In genomic region chr16:20425855-20426598, GRCm38 (mm10) we compare ENCODE assay signal across 8 mouse cellular contexts. TPM values are rescaled to one million over a fixed set of nuclear protein-coding genes. Genes with fewer than 3 reads are reported as not detected.
DNase-seq lines count a peak whose midpoint lies in the region; ATAC-seq lines count a peak whose summit lies in the region.

Gene Abcc5, minus strand, starts transcription at chr16:20426394.

- H3K9me3 ChIP-seq in megakaryocyte, embryonic 14.5 days: no peaks in the 10 kb centered on the region

- peak within 1 kb of the TSS; percentile 98 for H3K4me3 ChIP-seq in megakaryocyte, embryonic 14.5 days (replicated peaks)

- peak; percentile 93 for ATAC-seq in common myeloid progenitor, adult 5-6 weeks (replicated peaks; ENCODE audit: low read depth, poor library complexity, severe bottlenecking)

- peak; percentile 97 for DNase-seq in ZHBTc4 (ENCODE audit: low read depth, low spot score)
- peak; percentile 84 to 87 for DNase-seq in gastrocnemius, adult 8-10 months (ENCODE audit: low spot score in 2 of 2)
- peak; percentile 50 for DNase-seq in hindlimb bud, embryonic 11.5 days (ENCODE audit: extremely low spot score, low read depth, low spot score)
- DNase-seq in left cerebral cortex, adult 8-10 months (ENCODE audit: low spot score in 2 of 2): peak; percentile 89 to 96
- peak; percentile 97 to 98 for DNase-seq in right cerebral cortex, postnatal 10 days (ENCODE audit: low spot score in 2 of 2)
- DNase-seq in urinary bladder, postnatal 25 days (ENCODE audit: low spot score): peak; percentile 90

- H3K27me3 ChIP-seq in megakaryocyte, embryonic 14.5 days (replicated peaks): no peaks in the 10 kb centered on the region

- peaks cover 55% of the 10 kb centered on the region for H3K4me1 ChIP-seq in megakaryocyte, embryonic 14.5 days

- H3K36me3 ChIP-seq in megakaryocyte, embryonic 14.5 days (replicated peaks; ENCODE audit: low read length): peaks cover 19% of the 10 kb centered on the region

RNA-seq across cellular contexts. Expression of gene Abcc5, which starts in this region (rescaled TPM):
- total RNA-seq in common myeloid progenitor, adult 5-6 weeks (2017): 26.6 and 41.7 TPM in 2 replicates
- total RNA-seq in gastrocnemius, adult 8-10 months (2022): 10 to 100 TPM; 54.1 to 72.5 (median 64.8) TPM
- 100 to 1,000 TPM; 189 to 219 (median 203) TPM for total RNA-seq in left cerebral cortex, adult 8-10 months (2022)
- polyA plus RNA-seq in megakaryocyte, embryonic 14.5 days (2012; ENCODE audit: insufficient read depth, low replicate concordance): 5.3 and 17.1 TPM in 2 replicates

Comparison
In these comparisons a context has a peak if more than half of its experiments do, and no peak if none do; other contexts are left out.
1. Peak in every context shown above with its lines: DNase-seq, ATAC-seq and H3K4me3 ChIP-seq.